Mouse (Mus musculus) left cerebral cortex, postnatal 14 days (tissue): ENCODE data around the gene Tff3. TPM values are rescaled to one million over a fixed set of nuclear protein-coding genes. Genes with fewer than 3 reads are reported as not detected.

Experiments used
- DNase-seq, 2 experiments: peaks; one replicate each; pipeline ENCODE4 v3.0.0; 2021 to 2022; ENCODE audit warnings: low spot score in 2 of 2, mixed read lengths in 1 of 2
- intact Hi-C: fragments of 180-260 bp; cut with DNase I; formaldehyde crosslinking; loops from one replicate; pipeline ENCODE4 v1.15.1; 2025
- long read RNA-seq, 2 experiments: library from polyadenylated mRNA; stranded (forward); transcript quantifications; one replicate each; pipeline ENCODE4 v2.0.0; 2021
- total RNA-seq, 2 experiments: library from RNA; stranded (reverse); gene quantifications; 2 replicates each; pipeline ENCODE4 v1.2.3; 2021

Tff3 gene
- total RNA-seq, result not detected
- long read RNA-seq, experiment 1, result 0 reads
- long read RNA-seq, experiment 2, result 0 reads

- intact Hi-C loops, result no loop called here
- no peak for DNase-seq
Observed at GRCm38 (mm10) chr17:31129452-31129851, at the start of gene Tff3. Gene Tff3 (minus strand): TSS chr17:31129646.

GRCm38 (mm10) chr17:31176321-31176720 is 46.9 kb upstream of the Tff3 start:
- DNase-seq, result no peak
- intact Hi-C loops, result no loop called here

DNA sequence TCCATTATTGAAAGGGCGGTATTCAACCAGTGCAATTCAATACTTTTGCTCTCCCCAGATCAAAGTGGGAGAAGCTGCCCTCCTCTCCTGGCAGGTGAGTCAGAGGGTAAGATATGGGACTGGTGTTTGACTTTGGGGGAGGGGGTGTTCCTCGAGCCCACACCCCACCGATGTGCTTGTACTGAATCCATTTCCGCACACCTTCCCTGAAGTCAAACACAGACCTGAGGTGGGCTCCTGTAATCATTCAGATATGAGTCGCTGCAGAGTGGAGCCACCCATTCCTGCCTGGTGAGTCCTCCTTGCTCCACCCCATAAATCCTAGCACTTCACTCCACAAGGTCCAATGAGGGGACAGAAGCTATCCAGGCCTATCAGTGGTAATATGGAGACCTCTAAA is 40.4 kb upstream of the Tff3 start:
- no peak for DNase-seq
- intact Hi-C loops, result no loop called here

DNA sequence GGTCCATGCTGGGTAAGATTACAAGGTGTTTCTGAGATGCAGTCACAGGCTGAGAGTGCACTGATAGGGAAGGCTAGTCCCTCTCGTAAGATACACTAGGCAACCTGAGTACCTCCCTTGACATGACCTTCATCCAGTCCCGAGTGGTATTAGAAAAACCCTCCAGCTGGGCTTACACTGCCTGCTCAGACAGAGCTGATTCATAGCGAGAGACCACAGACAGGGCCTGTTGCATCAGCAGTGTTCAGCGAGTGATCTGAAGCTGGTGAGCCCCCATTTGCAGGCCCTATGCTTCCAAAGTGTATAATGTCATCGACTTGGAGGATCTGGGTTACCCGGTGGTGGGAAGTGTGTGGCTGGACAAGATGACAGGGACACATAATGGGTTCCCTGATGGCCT is 35.7 kb upstream of the Tff3 start, which contains the start of gene Tff1:
Tff1 (minus strand) TSS at position 151 of the 400 bp plus-strand sequence.
- intact Hi-C loops, result no loop called here
- no peak for DNase-seq

DNA sequence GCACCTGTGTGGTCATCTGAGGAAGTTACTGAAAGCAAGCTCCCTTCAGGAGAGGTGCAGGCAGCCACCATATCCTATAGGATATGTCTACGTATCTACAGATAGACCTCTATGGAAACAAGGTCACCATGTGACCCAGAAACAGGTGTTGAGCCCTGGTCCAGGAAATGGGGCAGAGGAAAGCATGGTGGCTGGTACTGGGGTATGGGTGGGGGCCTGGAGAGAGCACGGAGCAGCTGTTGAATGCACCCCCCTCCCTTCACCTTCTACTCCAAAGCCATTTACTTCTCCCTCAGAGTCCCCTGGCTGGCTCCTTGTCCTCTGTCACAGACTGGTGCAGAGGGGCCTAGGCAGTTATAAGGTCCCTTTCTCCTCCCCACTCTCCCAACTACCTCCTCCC is 34.4 kb upstream of the Tff3 start:
- intact Hi-C loops, result no loop called here
- no peak for DNase-seq

DNA sequence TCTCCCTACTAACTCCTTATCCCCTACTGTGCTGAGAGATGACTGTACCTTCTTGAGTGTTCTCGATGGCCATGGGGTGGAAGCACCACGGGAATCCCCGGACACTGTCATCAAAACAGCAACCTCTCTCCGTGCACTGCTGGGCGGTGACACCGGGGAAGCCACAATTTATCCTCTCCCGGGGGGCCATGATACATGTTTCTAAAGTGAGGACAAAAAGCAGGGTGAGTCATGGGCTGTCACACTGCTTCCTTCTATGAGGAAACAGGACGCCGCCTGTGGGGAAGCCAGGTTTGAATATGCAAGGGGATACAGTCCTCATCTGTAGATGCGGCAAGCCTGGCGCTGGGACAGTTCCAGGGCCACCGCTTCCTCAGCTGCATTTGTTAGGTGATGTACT is 33.2 kb upstream of the Tff3 start:
- intact Hi-C loops, result no loop called here
- no peak for DNase-seq

DNA sequence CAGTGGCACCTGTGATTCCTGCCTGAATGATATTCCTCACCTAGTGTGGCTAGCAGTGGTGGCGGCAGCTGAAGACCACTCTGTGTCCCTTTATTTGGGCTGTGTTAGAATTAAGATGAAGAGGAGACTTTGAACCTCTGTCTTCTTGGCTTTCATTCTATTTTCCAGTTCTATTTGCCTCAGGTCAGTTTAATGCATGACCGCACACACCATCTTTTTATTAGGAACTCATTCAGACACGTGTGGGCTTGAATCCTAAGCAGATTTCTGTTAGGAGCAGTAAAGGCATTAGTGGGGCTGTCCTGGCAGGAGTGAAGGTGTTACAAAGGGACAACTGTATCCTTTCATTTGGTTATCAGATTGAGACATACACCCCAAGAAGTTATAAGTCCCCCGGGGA is 30.8 kb upstream of the Tff3 start:
- no peak for DNase-seq
- intact Hi-C loops, result no loop called here

GRCm38 (mm10) chr17:31157921-31158320 is 28.5 kb upstream of the Tff3 start:
- intact Hi-C loops, result no loop called here
- DNase-seq, result no peak

DNA sequence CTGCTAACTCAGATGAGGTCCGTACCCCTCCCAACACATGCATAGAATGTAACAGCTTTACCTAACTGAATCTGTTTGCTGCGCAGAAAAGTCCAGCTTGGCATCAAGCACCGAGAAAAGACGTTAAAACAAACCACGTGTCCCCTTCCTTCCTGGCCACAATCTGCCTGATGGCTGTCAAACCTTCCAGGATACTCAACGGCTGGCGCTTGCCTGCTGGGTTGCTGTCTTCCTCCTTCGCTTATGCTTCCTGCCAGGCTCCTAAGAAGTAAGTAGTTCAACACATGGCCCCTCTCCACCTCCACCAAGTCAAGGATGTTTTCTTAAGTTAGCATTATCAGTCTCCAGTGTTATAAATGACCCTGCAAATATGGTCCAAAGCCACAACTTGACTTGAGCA is 24.3 kb upstream of the Tff3 start:
- intact Hi-C loops, result no loop called here
- no peak for DNase-seq

DNA sequence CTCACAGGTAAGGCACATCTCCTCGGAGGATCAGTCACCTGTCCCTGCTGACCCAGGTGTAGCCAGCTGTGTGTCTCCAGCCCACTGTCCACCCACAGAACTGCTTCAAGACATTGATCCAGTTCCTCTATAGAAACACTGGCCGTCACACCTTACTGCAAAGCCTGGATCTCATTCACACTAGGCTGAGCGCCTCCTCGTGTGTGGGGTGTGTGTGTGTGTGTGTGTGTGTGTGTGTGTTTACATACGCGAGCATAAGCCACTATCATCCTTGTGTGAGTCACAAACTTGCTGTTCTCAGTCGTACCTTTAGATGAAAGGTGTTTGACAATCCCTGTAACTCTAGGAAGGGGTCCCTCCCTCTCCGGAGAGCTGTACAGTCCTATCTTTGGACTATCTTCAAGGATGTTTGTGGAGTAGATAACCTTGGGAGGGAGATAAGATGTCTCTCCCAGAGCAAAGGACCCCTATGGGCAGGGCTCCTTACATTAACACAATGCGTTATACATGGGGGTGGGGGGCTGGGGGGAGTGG is 23.6 kb upstream of the Tff3 start:
- intact Hi-C loops, result no loop called here
- no peak for DNase-seq

- no peak for DNase-seq
- intact Hi-C loops, result no loop called here
Observed at GRCm38 (mm10) chr17:31152512-31152911, 23.1 kb upstream of the Tff3 start.

DNA sequence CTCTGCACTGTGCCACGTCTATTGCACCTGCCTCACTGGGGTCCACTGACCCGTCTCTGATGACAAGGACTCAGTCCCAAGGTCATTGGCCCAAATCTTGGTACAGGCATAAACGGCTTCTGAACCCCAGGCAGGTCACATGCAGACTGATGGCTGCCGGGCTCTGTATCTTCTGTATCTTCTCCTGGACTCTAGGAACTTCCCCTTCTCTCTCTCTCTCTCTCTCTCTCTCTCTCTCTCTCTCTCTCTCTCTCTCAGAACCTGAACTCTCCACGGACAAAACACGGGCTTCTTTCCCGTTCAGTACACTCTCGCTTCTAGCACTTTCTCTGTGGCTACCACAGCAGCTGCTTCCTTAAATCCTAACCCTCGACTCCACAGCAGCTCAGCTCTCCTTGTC is 16.6 kb upstream of the Tff3 start:
- intact Hi-C loops, result no loop called here
- DNase-seq, result no peak

DNA sequence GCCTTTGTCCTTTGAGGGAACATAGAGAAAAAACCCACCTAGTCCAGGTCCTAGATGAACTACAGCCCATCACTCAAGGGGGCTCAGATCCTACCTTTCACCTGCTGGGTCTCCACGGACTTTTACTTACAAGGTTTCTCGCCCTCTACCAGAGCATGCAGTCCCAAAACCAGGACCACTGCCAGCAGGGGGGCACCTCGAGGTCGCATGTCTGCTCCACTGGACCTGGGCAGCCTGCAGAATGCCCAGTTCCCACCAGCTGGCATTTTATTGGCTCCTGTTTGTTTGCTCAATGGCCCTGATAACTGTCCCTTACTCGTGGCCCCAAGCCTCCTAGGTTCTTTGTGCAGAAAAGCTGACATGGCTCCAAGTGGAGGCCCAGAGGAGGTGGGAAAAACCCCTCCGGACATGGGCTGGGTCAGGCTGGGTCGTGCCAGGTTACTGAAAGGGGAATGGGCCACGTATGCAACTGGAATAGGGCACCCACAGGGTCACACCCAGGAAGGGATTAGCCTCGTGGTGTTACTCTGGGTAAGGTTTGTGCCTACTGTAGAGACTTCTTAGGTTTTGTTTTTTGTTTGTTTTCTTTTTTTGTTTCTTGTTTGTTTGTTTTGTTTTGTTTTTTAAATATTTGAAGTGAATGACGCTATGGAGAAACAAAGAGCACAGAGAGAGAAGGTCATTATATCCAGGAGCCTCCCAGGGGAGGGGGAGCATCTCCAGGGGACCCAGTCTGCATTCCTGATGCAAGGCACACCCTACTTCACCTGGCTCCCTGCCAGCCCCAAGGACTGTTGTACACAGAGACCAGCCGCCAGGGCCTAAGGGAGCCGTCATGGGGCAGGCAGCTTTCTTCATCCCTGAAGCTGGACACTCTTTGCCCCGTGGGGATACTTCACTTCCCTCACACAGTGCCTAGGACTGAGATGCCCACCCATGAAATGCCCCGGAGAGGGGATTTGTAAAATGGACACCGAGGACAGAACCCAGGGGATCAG is 14.9 kb upstream of the Tff3 start, which contains the start of gene Tff2:
Tff2 (minus strand) TSS at position 243 of the 998 bp plus-strand sequence.
- intact Hi-C loops, result no loop called here
- no peak for DNase-seq

- intact Hi-C loops, result no loop called here
- DNase-seq, result no peak
Observed at GRCm38 (mm10) chr17:31142116-31142515, 12.7 kb upstream of the Tff3 start.

DNA sequence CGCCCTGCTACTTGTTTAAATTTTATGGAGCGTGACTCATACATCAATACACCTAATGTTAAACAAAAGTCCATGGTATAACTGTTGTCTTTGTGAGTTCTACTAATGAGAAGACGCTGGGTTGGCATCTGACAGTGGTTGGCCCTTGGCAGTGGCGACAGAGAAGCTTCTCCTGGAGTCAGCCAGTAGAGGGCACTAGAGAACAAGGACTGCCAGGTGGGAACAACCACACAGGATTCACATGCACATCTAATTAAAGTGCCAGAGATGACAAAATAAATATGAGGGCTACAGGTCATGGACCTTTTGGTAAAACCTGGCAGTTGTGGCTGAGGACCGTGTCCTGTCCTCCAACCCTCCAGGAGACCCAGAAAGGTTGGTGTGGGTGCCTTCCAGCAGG is 9.0 kb upstream of the Tff3 start:
- intact Hi-C loops, result loop anchor here (5.0 to 10.0 kb wide), 2 partner anchors 49 to 356 kb away; no protein-coding TSS in a partner anchor
- DNase-seq, result peak; percentile 62 to 70

DNA sequence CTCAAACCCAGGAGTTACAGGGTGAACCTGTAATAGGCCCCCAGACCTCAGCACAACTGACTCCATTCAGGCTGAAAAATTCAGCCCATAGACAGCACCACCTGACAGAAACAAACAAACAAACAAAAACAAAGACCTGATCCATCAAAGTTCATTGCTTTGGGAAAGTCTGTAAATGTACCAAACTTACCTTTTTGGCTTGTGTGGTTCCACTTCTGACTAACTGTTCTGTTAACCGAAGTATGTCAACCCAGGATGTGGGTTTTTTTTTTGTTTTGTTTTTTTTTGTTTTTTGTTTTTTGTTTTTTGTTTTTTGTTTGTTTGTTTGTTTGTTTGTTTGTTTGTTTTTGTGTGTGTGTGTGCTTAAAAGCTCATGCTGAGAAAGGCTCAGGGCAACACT is 7.4 kb upstream of the Tff3 start:
- DNase-seq, result no peak
- intact Hi-C loops, result loop anchor here (5.0 to 10.0 kb wide), 2 partner anchors 50 to 358 kb away; no protein-coding TSS in a partner anchor

DNA sequence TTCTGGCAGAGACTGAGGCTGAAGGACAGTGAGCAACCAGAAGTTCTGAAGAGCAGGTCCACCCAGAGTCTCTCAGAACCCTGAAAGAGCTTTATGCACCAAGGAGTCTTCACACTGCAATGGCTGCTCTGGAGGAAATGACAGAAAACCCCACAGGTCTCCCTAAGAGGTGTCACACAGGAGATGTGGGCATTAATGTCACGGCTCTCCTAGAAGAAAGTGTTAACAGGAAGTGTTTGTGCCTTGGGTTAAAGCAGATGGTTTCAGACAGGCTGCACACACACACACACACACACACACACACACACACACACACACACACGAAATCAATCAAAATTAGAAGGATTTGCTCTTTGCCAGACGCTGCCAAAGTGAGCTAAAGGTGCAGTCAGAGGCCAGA is 6.8 kb upstream of the Tff3 start:
- intact Hi-C loops, result loop anchor here (5.0 to 10.0 kb wide), 2 partner anchors 51 to 359 kb away; no protein-coding TSS in a partner anchor

GRCm38 (mm10) chr17:31134913-31135312 is 5.5 kb upstream of the Tff3 start:
- DNase-seq, result no peak
- intact Hi-C loops, result loop anchor here (5.0 to 10.0 kb wide), 2 partner anchors 52 to 360 kb away; no protein-coding TSS in a partner anchor

More for the DNA sequence above, 6.8 kb upstream of the Tff3 start:
- DNase-seq, result no peak

DNA sequence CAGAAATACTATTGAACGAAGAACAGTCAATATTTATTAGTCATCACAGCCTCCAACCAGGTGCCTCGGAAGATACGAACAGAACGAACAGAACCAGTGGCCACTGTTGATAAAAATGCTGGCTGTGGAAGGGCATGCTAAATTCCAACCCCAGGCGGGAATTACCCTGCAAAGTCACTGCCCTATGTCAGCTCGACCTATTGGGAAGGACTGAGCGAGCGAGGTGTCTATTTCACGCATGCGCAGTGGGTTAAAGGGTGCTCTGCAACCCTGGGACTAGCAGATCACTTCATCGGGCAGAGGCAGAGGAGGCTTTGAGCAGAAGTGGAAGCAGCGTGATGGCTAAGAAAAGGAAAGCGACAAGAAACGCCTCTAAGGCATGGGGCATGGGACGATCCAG is 4.3 kb upstream of the Tff3 start:
- intact Hi-C loops, result loop anchor here (10.0 kb wide), 1 partner anchor 361 kb away; no protein-coding TSS in a partner anchor
- DNase-seq, result no peak

DNA sequence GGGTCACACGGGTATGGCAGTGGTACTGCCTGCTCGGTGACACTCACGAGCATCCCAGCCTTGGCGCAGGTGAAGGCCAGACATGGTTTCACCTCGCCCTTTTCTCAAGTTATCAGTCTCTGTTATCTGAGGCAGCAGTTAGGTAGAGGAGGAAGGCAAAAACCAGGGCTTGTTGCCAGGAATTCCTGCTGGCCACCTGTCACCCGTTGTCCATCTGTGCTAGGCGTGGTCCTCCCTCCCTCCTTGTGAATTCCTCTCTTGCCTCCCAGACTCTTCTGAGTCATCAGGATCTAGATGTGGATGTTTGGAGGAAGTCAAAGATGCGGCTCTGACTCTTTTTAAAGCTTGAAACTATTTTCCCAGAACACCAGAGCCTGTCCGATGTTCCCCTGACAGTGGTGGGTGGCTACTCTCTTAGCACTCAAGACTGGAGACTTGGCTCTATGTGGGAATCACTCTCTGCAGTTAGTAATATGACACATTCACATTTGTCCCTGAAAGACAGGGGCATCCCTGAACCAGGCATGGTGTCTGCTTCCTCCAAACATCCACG is 1.9 kb upstream of the Tff3 start:
- peak in 1 of 2 experiments; percentile 31 for DNase-seq
- intact Hi-C loops, result loop anchor here (10.0 kb wide), 1 partner anchor 363 kb away; no protein-coding TSS in a partner anchor
